Mouse (Mus musculus): ENCODE results near the gene Epn3. TPM values are rescaled to one million over a fixed set of nuclear protein-coding genes. Genes with fewer than 3 reads are reported as not detected.

Gene Epn3
- polyA plus RNA-seq, 1 experiment from 2014 or later = 1.7 TPM

DNA sequence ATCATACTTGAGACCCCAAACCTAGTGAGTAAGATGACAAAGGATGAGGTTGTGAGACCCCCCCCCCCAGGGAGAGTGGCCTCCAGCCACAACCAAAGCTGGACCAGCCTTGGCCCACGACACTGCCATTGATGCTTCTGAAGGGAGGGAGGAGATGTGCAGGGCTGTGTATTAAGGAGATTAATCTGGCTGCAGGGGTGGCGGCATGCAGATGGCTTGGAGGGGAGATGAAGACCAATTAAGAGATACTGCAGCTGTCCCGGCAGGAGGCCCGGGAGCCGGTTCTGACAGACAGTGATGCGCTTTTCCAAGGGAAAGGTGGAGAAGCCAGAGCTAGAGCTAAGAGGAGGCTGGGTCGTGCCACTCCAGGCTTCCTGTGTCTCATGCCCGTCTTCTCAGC is 50.5 kb downstream of the Epn3 start:
- Histone ChIP-seq H3K4me3 (ENCODE audit: low read length) (no peak overlapping the region), H3K36me3 (ENCODE audit: control insufficient read depth, insufficient read depth, low read length) (no peaks in the 10 kb centered on the region), H3K4me2 (ENCODE audit: low read depth, low read length) (no peak overlapping the region), H3K27ac (ENCODE audit: low read length) (no peak overlapping the region), H3K9me3 (ENCODE audit: control insufficient read depth, low read length) (no peaks in the 10 kb centered on the region), H3K27me3 (replicated peaks; ENCODE audit: control insufficient read depth, insufficient read depth, low read length) (no peaks in the 10 kb centered on the region), H3K9ac (ENCODE audit: low read depth, low read length) (no peak overlapping the region), H3K4me1 (ENCODE audit: control insufficient read depth, insufficient read depth, low read length) (peaks cover 12% of the 10 kb centered on the region)
- WGBS = 51% methylated on average over 8 of the region's 8 CpGs
- ATAC-seq = no peak

DNA sequence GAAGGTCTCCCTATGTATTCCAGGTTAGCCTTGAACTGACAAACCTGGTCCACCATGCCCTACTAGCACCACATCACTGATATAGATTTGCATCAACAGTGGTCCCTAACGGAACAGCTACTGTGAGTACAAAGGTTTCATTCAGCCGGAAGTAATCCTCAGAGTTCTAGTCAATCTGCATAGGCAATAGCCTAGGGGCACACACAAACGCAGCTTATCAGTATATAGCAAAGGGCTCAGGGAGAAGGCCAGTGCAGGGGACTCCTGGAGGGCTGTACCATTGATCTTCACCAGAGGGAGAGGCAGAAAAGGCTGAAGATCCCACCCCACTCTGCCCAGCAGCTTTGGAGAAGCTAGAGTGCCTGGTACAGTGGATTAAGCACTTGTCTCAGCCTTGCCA is 52.8 kb downstream of the Epn3 start:
- Histone ChIP-seq H3K36me3 (ENCODE audit: control insufficient read depth, insufficient read depth, low read length) (no peaks in the 10 kb centered on the region), H3K27ac (ENCODE audit: low read length) (no peak overlapping the region), H3K9me3 (ENCODE audit: control insufficient read depth, low read length) (no peaks in the 10 kb centered on the region), H3K4me3 (ENCODE audit: low read length) (no peak overlapping the region), H3K9ac (ENCODE audit: low read depth, low read length) (no peak overlapping the region), H3K27me3 (replicated peaks; ENCODE audit: control insufficient read depth, insufficient read depth, low read length) (no peaks in the 10 kb centered on the region), H3K4me2 (ENCODE audit: low read depth, low read length) (no peak overlapping the region), H3K4me1 (ENCODE audit: control insufficient read depth, insufficient read depth, low read length) (peaks cover 12% of the 10 kb centered on the region)
- WGBS = 34% methylated on average over 3 of the region's 3 CpGs
- no peak for ATAC-seq

DNA sequence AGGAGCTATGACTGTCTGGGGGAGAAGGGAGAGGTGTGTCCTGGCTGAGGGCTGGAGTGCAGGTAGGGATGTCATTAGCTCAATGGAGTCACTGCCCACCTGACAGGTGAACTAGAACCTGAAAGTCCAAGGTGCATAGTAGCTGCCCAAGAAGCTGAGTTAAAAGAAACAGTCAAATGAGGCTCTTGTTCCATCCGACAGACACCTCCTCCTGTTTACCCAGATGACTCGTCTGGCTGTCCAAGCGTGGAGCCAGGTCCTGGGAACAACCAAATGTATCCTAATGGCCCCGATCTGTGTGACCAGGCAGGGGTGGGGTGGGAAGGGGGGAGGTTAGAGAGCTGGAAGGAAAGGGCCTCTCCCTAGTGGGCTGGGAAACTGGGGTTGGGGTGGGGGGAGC is 54.5 kb downstream of the Epn3 start:
- no peak overlapping the region for H3K27ac ChIP-seq (ENCODE audit: low read length)

DNA sequence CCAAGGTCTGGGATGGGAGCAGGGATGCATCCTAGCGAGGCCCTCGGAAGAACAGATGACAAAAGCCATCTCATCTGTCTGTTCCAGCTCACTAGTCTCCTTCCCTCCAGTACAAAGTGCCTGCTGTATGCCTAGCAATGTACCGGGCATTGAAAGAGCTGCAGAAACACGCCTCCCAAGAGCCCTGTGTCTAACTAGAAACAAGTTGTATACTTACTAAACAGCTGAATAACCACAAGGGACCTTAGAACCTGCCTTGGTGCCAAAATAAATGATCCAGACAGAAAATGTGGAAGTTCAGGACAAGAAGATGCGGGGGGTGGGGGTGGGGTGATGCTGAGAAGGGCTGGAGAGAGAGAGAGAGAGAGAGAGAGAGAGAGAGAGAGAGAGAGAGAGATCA is 54.9 kb downstream of the Epn3 start:
- H3K27ac ChIP-seq (ENCODE audit: low read length) = no peak overlapping the region
- ATAC-seq = no peak
- no peaks in the 10 kb centered on the region for H3K9me3 ChIP-seq (ENCODE audit: control insufficient read depth, low read length)
- WGBS = 62% methylated on average over 5 of the region's 5 CpGs
- H3K4me1 ChIP-seq (ENCODE audit: control insufficient read depth, insufficient read depth, low read length) = peaks cover 9% of the 10 kb centered on the region
- H3K4me3 ChIP-seq (ENCODE audit: low read length) = no peak overlapping the region
- no peaks in the 10 kb centered on the region for H3K36me3 ChIP-seq (ENCODE audit: control insufficient read depth, insufficient read depth, low read length)
- H3K9ac ChIP-seq (ENCODE audit: low read depth, low read length) = no peak overlapping the region
- no peak overlapping the region for H3K4me2 ChIP-seq (ENCODE audit: low read depth, low read length)
- no peaks in the 10 kb centered on the region for H3K27me3 ChIP-seq (replicated peaks; ENCODE audit: control insufficient read depth, insufficient read depth, low read length)

More for the DNA sequence above, 54.5 kb downstream of the Epn3 start:
- Histone ChIP-seq H3K4me1 (ENCODE audit: control insufficient read depth, insufficient read depth, low read length) (peaks cover 9% of the 10 kb centered on the region), H3K27me3 (replicated peaks; ENCODE audit: control insufficient read depth, insufficient read depth, low read length) (no peaks in the 10 kb centered on the region), H3K9me3 (ENCODE audit: control insufficient read depth, low read length) (no peaks in the 10 kb centered on the region), H3K4me3 (ENCODE audit: low read length) (no peak overlapping the region), H3K4me2 (ENCODE audit: low read depth, low read length) (no peak overlapping the region), H3K36me3 (ENCODE audit: control insufficient read depth, insufficient read depth, low read length) (no peaks in the 10 kb centered on the region), H3K9ac (ENCODE audit: low read depth, low read length) (no peak overlapping the region)
- ATAC-seq = peak; percentile 59
- 28% methylated on average over 4 of the region's 4 CpGs for WGBS

DNA sequence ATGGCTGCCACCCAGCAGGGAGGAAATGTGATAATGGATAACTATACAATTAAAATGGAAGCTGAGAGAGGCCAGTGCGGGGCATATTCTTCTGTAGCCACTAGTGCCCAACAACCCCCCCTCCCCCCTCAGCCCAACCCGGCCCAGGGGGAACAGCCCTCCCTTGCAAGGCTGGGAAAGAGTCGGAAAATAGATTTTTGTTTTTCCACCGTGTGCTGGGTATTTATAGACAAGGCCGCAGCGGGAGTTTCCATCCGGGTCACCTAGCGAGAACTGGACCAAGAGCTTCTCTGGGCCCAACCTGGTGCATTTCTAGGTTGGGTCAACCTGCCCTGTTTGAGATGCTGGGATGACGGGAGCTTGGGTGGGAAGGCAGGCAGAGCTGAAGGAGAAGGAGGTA is 58.0 kb downstream of the Epn3 start:
- Histone ChIP-seq H3K27me3 (replicated peaks; ENCODE audit: control insufficient read depth, insufficient read depth, low read length) (no peaks in the 10 kb centered on the region), H3K4me3 (ENCODE audit: low read length) (no peak overlapping the region), H3K4me1 (ENCODE audit: control insufficient read depth, insufficient read depth, low read length) (peaks cover 6% of the 10 kb centered on the region; the same call in 1 of the 2 replicates), H3K4me2 (ENCODE audit: low read depth, low read length) (no peak overlapping the region), H3K9ac (ENCODE audit: low read depth, low read length) (no peak overlapping the region), H3K36me3 (ENCODE audit: control insufficient read depth, insufficient read depth, low read length) (no peaks in the 10 kb centered on the region), H3K9me3 (ENCODE audit: control insufficient read depth, low read length) (no peaks in the 10 kb centered on the region), H3K27ac (ENCODE audit: low read length) (no peak overlapping the region)
- ATAC-seq = no peak
- 78% methylated on average over 9 of the region's 9 CpGs for WGBS

DNA sequence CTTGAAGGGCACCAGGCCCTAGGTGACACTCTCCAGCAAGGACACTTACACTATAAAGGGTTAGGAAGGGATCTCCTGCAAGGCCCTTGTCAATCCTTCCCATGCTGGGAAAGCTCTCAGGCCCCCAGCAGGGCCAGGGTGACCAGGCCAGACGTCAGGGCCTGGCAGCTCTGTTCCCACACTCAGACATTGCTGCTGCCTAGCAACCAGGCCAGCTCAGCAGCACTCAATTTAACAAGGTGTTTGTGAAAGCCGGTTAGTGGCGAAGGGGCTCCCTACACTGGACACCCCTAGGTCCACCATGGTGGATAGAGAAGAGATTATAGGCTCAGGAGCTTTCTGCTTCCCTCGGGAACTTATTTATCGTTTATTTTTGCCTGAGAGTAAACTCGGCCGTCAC is 58.7 kb downstream of the Epn3 start:
- no peaks in the 10 kb centered on the region for H3K27me3 ChIP-seq (replicated peaks; ENCODE audit: control insufficient read depth, insufficient read depth, low read length)
- H3K4me1 ChIP-seq (ENCODE audit: control insufficient read depth, insufficient read depth, low read length) = peaks cover 6% of the 10 kb centered on the region; the same call in 1 of the 2 replicates
- WGBS = 45% methylated on average over 7 of the region's 7 CpGs
- H3K9ac ChIP-seq (ENCODE audit: low read depth, low read length) = no peak overlapping the region
- H3K9me3 ChIP-seq (ENCODE audit: control insufficient read depth, low read length) = no peaks in the 10 kb centered on the region
- H3K4me2 ChIP-seq (ENCODE audit: low read depth, low read length) = no peak overlapping the region
- no peak overlapping the region for H3K4me3 ChIP-seq (ENCODE audit: low read length)
- no peaks in the 10 kb centered on the region for H3K36me3 ChIP-seq (ENCODE audit: control insufficient read depth, insufficient read depth, low read length)
- ATAC-seq = no peak
- H3K27ac ChIP-seq (ENCODE audit: low read length) = no peak overlapping the region

DNA sequence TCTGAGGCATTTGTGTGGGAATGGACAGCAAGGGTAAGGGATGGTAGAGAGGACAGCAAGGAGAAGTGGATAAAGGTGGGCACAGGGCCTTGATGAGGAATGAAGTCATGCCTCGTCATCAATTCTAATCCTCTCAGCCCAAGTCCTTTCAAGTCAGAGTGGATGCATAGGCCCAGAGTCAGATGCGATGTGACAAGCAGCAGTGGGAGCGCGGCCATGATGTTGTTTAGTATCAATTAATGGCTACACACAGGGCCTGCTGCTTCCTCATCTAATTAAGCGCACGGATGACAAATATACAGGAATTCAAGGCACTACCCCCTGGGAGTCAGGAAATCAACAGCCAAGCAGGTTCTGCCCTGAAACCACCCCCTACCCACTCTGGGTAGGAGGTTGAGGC is 59.4 kb downstream of the Epn3 start:
- Histone ChIP-seq H3K9me3 (ENCODE audit: control insufficient read depth, low read length) (no peaks in the 10 kb centered on the region), H3K27me3 (replicated peaks; ENCODE audit: control insufficient read depth, insufficient read depth, low read length) (no peaks in the 10 kb centered on the region), H3K4me2 (ENCODE audit: low read depth, low read length) (no peak overlapping the region), H3K9ac (ENCODE audit: low read depth, low read length) (no peak overlapping the region), H3K27ac (ENCODE audit: low read length) (no peak overlapping the region), H3K36me3 (ENCODE audit: control insufficient read depth, insufficient read depth, low read length) (no peaks in the 10 kb centered on the region), H3K4me1 (ENCODE audit: control insufficient read depth, insufficient read depth, low read length) (peaks cover 3% of the 10 kb centered on the region; the same call in 1 of the 2 replicates), H3K4me3 (ENCODE audit: low read length) (no peak overlapping the region)
- no peak for ATAC-seq
- 89% methylated on average over 6 of the region's 6 CpGs for WGBS

Other genes starting within 250 kb of the Epn3 start
- gene Gm21885, start 218.1 kb downstream of the Epn3 start, polyA plus RNA-seq (2015; fragmentation: Nextera tagmentation; extraction: Ambion mirVana) = 92.1 and 137 TPM in 2 replicates
- gene Luc7l3, start 178.0 kb downstream of the Epn3 start, polyA plus RNA-seq (2015; fragmentation: Nextera tagmentation; extraction: Ambion mirVana) = 65.5 and 74.6 TPM in 2 replicates
- 11.8 and 11.9 TPM in 2 replicates for gene Ankrd40, start 172.0 kb downstream of the Epn3 start, polyA plus RNA-seq (2015; fragmentation: Nextera tagmentation; extraction: Ambion mirVana)
- gene Abcc3, start 107.0 kb downstream of the Epn3 start, polyA plus RNA-seq (2015; fragmentation: Nextera tagmentation; extraction: Ambion mirVana) = 2.5 and 3.3 TPM in 2 replicates
- gene Cacna1g, start 25.8 kb downstream of the Epn3 start, polyA plus RNA-seq (2015; fragmentation: Nextera tagmentation; extraction: Ambion mirVana) = 4.9 and 5.4 TPM in 2 replicates
- 0.13 and 0.16 TPM in 2 replicates for gene Spata20, start 13.8 kb downstream of the Epn3 start, polyA plus RNA-seq (2015; fragmentation: Nextera tagmentation; extraction: Ambion mirVana)
- 3.0 and 3.2 TPM in 2 replicates for gene Mycbpap, start 21.8 kb upstream of the Epn3 start, polyA plus RNA-seq (2015; fragmentation: Nextera tagmentation; extraction: Ambion mirVana)
- 2.4 and 3.6 TPM in 2 replicates for gene Rsad1, start 49.3 kb upstream of the Epn3 start, polyA plus RNA-seq (2015; fragmentation: Nextera tagmentation; extraction: Ambion mirVana)
- gene Chad, start 65.1 kb upstream of the Epn3 start, polyA plus RNA-seq (2015; fragmentation: Nextera tagmentation; extraction: Ambion mirVana) = 1.2 and 1.6 TPM in 2 replicates
- gene Acsf2, start 101.9 kb upstream of the Epn3 start, polyA plus RNA-seq (2015; fragmentation: Nextera tagmentation; extraction: Ambion mirVana) = 3.0 and 3.3 TPM in 2 replicates
- 254 and 256 TPM in 2 replicates for gene Lrrc59, start 129.8 kb upstream of the Epn3 start, polyA plus RNA-seq (2015; fragmentation: Nextera tagmentation; extraction: Ambion mirVana)
- 141 and 151 TPM in 2 replicates for gene Mrpl27, start 153.8 kb upstream of the Epn3 start, polyA plus RNA-seq (2015; fragmentation: Nextera tagmentation; extraction: Ambion mirVana)
- 14.4 and 16.0 TPM in 2 replicates for gene Eme1, start 154.0 kb upstream of the Epn3 start, polyA plus RNA-seq (2015; fragmentation: Nextera tagmentation; extraction: Ambion mirVana)
- gene Xylt2, start 177.5 kb upstream of the Epn3 start, polyA plus RNA-seq (2015; fragmentation: Nextera tagmentation; extraction: Ambion mirVana) = 11.3 and 11.6 TPM in 2 replicates
- gene Gm11541, start 204.5 kb upstream of the Epn3 start, polyA plus RNA-seq (2015; fragmentation: Nextera tagmentation; extraction: Ambion mirVana) = 0.42 and 0.50 TPM in 2 replicates
- not detected in 2 replicates for gene Cdc34b, start 241.8 kb upstream of the Epn3 start, polyA plus RNA-seq (2015; fragmentation: Nextera tagmentation; extraction: Ambion mirVana)